In genomic region chr5:125184826-125185225, GRCm38 (mm10) we compare ENCODE assay signal across 8 mouse cellular contexts. TPM values are rescaled to one million over a fixed set of nuclear protein-coding genes. Genes with fewer than 3 reads are reported as not detected.
DNase-seq lines count a peak whose midpoint lies in the region; ATAC-seq lines count a peak whose summit lies in the region.

No protein-coding gene starts in this region.

- no peaks in the 10 kb centered on the region for H3K27me3 ChIP-seq in kidney, embryonic 14.5 days (ENCODE audit: control insufficient read depth, insufficient read depth, low read length)
- peaks cover 32% of the 10 kb centered on the region for H3K27me3 ChIP-seq in embryonic facial prominence, embryonic 10.5 days (replicated peaks; ENCODE audit: low read depth, poor library complexity, severe bottlenecking)
- no peaks in the 10 kb centered on the region for H3K27me3 ChIP-seq in limb, embryonic 13.5 days

- no peak overlapping the region for H3K4me3 ChIP-seq in kidney, embryonic 14.5 days (ENCODE audit: low read length)
- H3K4me3 ChIP-seq in embryonic facial prominence, embryonic 10.5 days, result peak overlapping the region; percentile 4; the same call in 1 of the 2 replicates
- no peak overlapping the region for H3K4me3 ChIP-seq in limb, embryonic 13.5 days

- DNase-seq in kidney, adult 8-10 months, result no peak
- DNase-seq in Muller cell, postnatal 12 days (ENCODE audit: inconsistent ontology term), result peak; percentile 74
- peak; percentile 86 for DNase-seq in embryonic facial prominence, embryonic 10.5 days (ENCODE audit: low spot score)
- no peak for DNase-seq in spleen, postnatal 10 days (ENCODE audit: low spot score in 2 of 2)
- DNase-seq in MN1 (ENCODE audit: low spot score), result no peak

- peak overlapping the region; percentile 60; the same call in 1 of the 2 replicates for H3K27ac ChIP-seq in kidney, embryonic 14.5 days (ENCODE audit: low read depth, low read length)
- H3K27ac ChIP-seq in embryonic facial prominence, embryonic 10.5 days (replicated peaks), result peak overlapping the region; percentile 76
- H3K27ac ChIP-seq in limb, embryonic 13.5 days, result peak overlapping the region; percentile 90

- H3K9me3 ChIP-seq in kidney, embryonic 14.5 days (ENCODE audit: control insufficient read depth, low read length), result no peaks in the 10 kb centered on the region
- no peaks in the 10 kb centered on the region for H3K9me3 ChIP-seq in embryonic facial prominence, embryonic 10.5 days
- H3K9me3 ChIP-seq in limb, embryonic 13.5 days, result no peaks in the 10 kb centered on the region

- no peaks in the 10 kb centered on the region for H3K36me3 ChIP-seq in kidney, embryonic 14.5 days (ENCODE audit: control insufficient read depth, insufficient read depth, low read length)
- no peaks in the 10 kb centered on the region for H3K36me3 ChIP-seq in embryonic facial prominence, embryonic 10.5 days (replicated peaks)
- no peaks in the 10 kb centered on the region for H3K36me3 ChIP-seq in limb, embryonic 13.5 days

- peak; percentile 22 for ATAC-seq in kidney, embryonic 14.5 days (ENCODE audit: low FRiP score, low TSS enrichment)
- ATAC-seq in limb, embryonic 13.5 days (ENCODE audit: low FRiP score, low read depth), result peak; percentile 82
- ATAC-seq in megakaryocyte, adult 5-6 weeks (ENCODE audit: poor library complexity, severe bottlenecking), result no peak

- H3K9ac ChIP-seq in kidney, embryonic 14.5 days (ENCODE audit: low read depth, low read length), result no peak overlapping the region
- H3K9ac ChIP-seq in limb, embryonic 13.5 days, result peak overlapping the region; percentile 35; the same call in 1 of the 2 replicates

- H3K4me2 ChIP-seq in kidney, embryonic 14.5 days (replicated peaks; ENCODE audit: low read depth, low read length), result no peak overlapping the region
- H3K4me2 ChIP-seq in limb, embryonic 13.5 days (replicated peaks), result 0 out of 2 replicates have a peak overlapping the region, but pooled peaks have one; percentile 25

- H3K4me1 ChIP-seq in kidney, embryonic 14.5 days (ENCODE audit: control insufficient read depth, insufficient read depth, low read length), result peaks cover 23% of the 10 kb centered on the region; the same call in 1 of the 2 replicates
- H3K4me1 ChIP-seq in embryonic facial prominence, embryonic 10.5 days, result peaks cover 49% of the 10 kb centered on the region
- peaks cover 43% of the 10 kb centered on the region for H3K4me1 ChIP-seq in limb, embryonic 13.5 days

- 23% methylated on average over 6 of the region's 6 CpGs for WGBS in kidney, embryonic 14.5 days
- 6% methylated on average over 6 of the region's 6 CpGs for WGBS in embryonic facial prominence, embryonic 10.5 days
- 4% methylated on average over 6 of the region's 6 CpGs for WGBS in limb, embryonic 13.5 days

RNA-seq across cellular contexts. Expression of gene Ncor2, which starts 5.8 kb away (rescaled TPM):
- polyA plus RNA-seq in kidney, embryonic 14.5 days (2014; fragmentation: Nextera tagmentation; extraction: Ambion mirVana), result 34.6 and 35.0 TPM in 2 replicates
- polyA plus RNA-seq in embryonic facial prominence, embryonic 10.5 days (2016; fragmentation: Nextera tagmentation; extraction: Ambion mirVana), result 19.2 and 19.8 TPM in 2 replicates
- polyA plus RNA-seq in limb, embryonic 13.5 days (2015; fragmentation: Nextera tagmentation; extraction: Ambion mirVana), result 33.9 and 34.9 TPM in 2 replicates
- total RNA-seq in megakaryocyte, adult 5-6 weeks (2015), result 87.7 and 107 TPM in 2 replicates
- 15.0 and 21.5 TPM in 2 replicates for total RNA-seq in megakaryocyte, adult 5-6 weeks (2017)

Comparison
In these comparisons a context has a peak if more than half of its experiments do, and no peak if none do; other contexts are left out.
1. DNase-seq: peak in Muller cell, postnatal 12 days (single experiment) and embryonic facial prominence, embryonic 10.5 days (single experiment); none in kidney, adult 8-10 months (0 of 2), spleen, postnatal 10 days (0 of 2) and MN1 (single experiment).
2. Peak in every context shown above with its lines, with median percentiles within 50 percentile points of each other: H3K27ac ChIP-seq.